Mouse (Mus musculus): ENCODE measurements at regions not wholly inside any gene's neighbourhood (a gene's known extent, or its start where the extent isn't known, plus 50 kb on each side); places are given as distances from the start of the nearest gene placed in this dataset.

- DNase-seq (ENCODE audit: low read depth, low spot score) = no peak
Measured at GRCm38 (mm10) chr15:61514324-61514723, 591.5 kb upstream of the A1bg start.

GRCm38 (mm10) chr15:61508806-61509205, 586.0 kb upstream of the A1bg start:
- no peak for DNase-seq (ENCODE audit: low read depth, low spot score)

- DNase-seq (ENCODE audit: low read depth, low spot score) = no peak
Measured at GRCm38 (mm10) chr15:61506361-61506897, 583.6 kb upstream of the A1bg start.

GRCm38 (mm10) chr15:61503436-61503835, 580.6 kb upstream of the A1bg start:
- no peak for DNase-seq (ENCODE audit: low read depth, low spot score)

- DNase-seq (ENCODE audit: low read depth, low spot score) = no peak
Measured at GRCm38 (mm10) chr15:61489731-61490130, 566.9 kb upstream of the A1bg start.

GRCm38 (mm10) chr15:61481861-61482260, 559.0 kb upstream of the A1bg start:
- DNase-seq (ENCODE audit: low read depth, low spot score) = no peak

GRCm38 (mm10) chr15:61473900-61474299, 551.1 kb upstream of the A1bg start:
- no peak for DNase-seq (ENCODE audit: low read depth, low spot score)

GRCm38 (mm10) chr15:61455042-61455441, 532.2 kb upstream of the A1bg start:
- DNase-seq (ENCODE audit: low read depth, low spot score) = no peak

- DNase-seq (ENCODE audit: low read depth, low spot score) = no peak
Measured at GRCm38 (mm10) chr15:61454350-61454671, 531.5 kb upstream of the A1bg start.

- no peak for DNase-seq (ENCODE audit: low read depth, low spot score)
Measured at GRCm38 (mm10) chr15:61453656-61454349, 531.0 kb upstream of the A1bg start.

- DNase-seq (ENCODE audit: low read depth, low spot score) = no peak
Measured at GRCm38 (mm10) chr15:61450217-61450616, 527.4 kb upstream of the A1bg start.

- DNase-seq (ENCODE audit: low read depth, low spot score) = no peak
Measured at GRCm38 (mm10) chr15:61448482-61448881, 525.7 kb upstream of the A1bg start.

GRCm38 (mm10) chr15:61446053-61446840, 523.4 kb upstream of the A1bg start:
- no peak for DNase-seq (ENCODE audit: low read depth, low spot score)

GRCm38 (mm10) chr15:61441734-61442398, 519.1 kb upstream of the A1bg start:
- no peak for DNase-seq (ENCODE audit: low read depth, low spot score)

GRCm38 (mm10) chr15:61441012-61441411, 518.2 kb upstream of the A1bg start:
- DNase-seq (ENCODE audit: low read depth, low spot score) = no peak

- DNase-seq (ENCODE audit: low read depth, low spot score) = no peak
Measured at GRCm38 (mm10) chr15:61440284-61440683, 517.5 kb upstream of the A1bg start.

GRCm38 (mm10) chr15:61439623-61440170, 516.9 kb upstream of the A1bg start:
- DNase-seq (ENCODE audit: low read depth, low spot score) = no peak

GRCm38 (mm10) chr15:61428818-61429415, 506.1 kb upstream of the A1bg start:
- DNase-seq (ENCODE audit: low read depth, low spot score) = no peak

- no peak for DNase-seq (ENCODE audit: low read depth, low spot score)
Measured at GRCm38 (mm10) chr15:61422989-61423388, 500.2 kb upstream of the A1bg start.

GRCm38 (mm10) chr15:61417506-61417905, 494.7 kb upstream of the A1bg start:
- DNase-seq (ENCODE audit: low read depth, low spot score) = no peak

- DNase-seq (ENCODE audit: low read depth, low spot score) = no peak
Measured at GRCm38 (mm10) chr15:61416841-61417240, 494.0 kb upstream of the A1bg start.

GRCm38 (mm10) chr15:61415626-61416025, 492.8 kb upstream of the A1bg start:
- no peak for DNase-seq (ENCODE audit: low read depth, low spot score)

Data from embryo, embryonic 11.5 days (tissue).